Mouse (Mus musculus): Measurements from ENCODE around the gene Snx13. TPM values are rescaled to one million over a fixed set of nuclear protein-coding genes. Genes with fewer than 3 reads are reported as not detected.

Gene Snx13
- polyA plus RNA-seq, 1 experiment from 2014 or later: 22.2 TPM

DNA sequence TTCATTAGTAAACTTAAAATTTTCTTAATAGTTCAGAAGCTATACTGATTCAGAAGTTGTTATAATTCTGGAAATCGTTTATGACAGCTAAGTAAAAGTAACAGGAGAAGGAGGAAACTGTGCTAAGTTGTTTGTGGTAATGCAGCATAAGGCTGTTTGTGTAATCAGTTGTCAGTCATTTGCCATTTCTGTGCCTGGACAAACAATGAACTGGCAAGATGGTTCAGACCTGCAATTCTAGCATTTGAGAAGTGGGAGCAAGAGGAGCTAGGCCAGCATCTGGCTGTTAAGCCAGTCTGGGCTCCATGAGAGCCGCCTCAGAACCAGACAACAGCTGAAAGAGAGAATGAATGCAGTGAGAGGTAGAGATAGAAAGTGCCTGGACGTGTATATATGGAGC lies 3.5 kb downstream of the Snx13 start:
- 77% methylated on average over 3 of the region's 3 CpGs for WGBS
- Histone ChIP-seq H3K4me1 (peaks cover 17% of the 10 kb centered on the region), H3K9ac (replicated peaks) (no peak overlapping the region), H3K27me3 (no peaks in the 10 kb centered on the region), H3K4me3 (no peak overlapping the region), H3K4me2 (replicated peaks) (no peak overlapping the region), H3K36me3 (no peaks in the 10 kb centered on the region), H3K27ac (replicated peaks) (no peak overlapping the region), H3K9me3 (no peaks in the 10 kb centered on the region)
- ATAC-seq (ENCODE audit: low FRiP score, low read depth): no peak

DNA sequence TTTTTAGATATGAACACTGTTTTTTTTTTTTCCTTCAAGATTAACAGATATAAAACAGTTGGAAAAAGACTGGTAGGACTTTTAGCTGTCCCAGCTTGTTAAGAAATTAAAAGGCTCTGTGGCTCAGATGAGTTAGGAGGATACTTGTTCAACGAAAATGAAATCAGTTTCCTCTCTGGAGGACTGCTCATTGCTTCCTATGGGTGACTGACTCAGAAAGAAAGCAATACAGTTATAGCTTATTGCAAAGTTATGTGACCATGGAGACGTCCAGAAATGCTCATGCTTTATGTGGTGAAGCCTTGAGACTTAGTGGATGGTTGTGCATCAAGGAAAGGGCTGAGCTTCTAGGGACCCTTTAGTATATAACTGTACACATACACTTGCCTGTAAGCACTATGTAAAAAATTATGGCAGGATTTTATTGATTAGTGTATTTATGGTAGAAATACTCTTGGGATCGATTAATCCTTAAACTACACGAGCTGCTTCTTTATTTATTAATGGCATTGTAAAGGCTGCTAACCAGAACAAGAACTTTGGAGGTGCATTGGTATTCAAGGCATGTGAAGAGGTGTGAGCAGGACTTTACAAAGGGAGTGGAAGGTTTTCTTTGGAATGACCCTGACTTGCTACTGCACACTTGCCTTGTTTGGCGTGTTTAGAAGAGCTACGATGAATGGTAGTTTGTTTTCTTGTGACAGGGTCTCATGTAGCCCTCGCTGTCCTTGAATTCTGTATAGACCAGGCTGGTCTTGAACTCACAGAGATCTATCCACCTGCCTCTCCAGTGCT lies 4.2 kb downstream of the Snx13 start:
- Histone ChIP-seq H3K9ac (replicated peaks) (no peak overlapping the region), H3K4me1 (peaks cover 17% of the 10 kb centered on the region), H3K27me3 (no peaks in the 10 kb centered on the region), H3K9me3 (no peaks in the 10 kb centered on the region), H3K4me3 (no peak overlapping the region), H3K36me3 (no peaks in the 10 kb centered on the region), H3K4me2 (replicated peaks) (no peak overlapping the region), H3K27ac (replicated peaks) (no peak overlapping the region)
- 72% methylated on average over 7 of the region's 7 CpGs for WGBS
- ATAC-seq (ENCODE audit: low FRiP score, low read depth): no peak

- H3K4me3 ChIP-seq: no peak overlapping the region
- peaks cover 9% of the 10 kb centered on the region; the same call in 1 of the 2 replicates for H3K9me3 ChIP-seq
- peaks cover 8% of the 10 kb centered on the region; the same call in 1 of the 2 replicates for H3K4me1 ChIP-seq
- 94% methylated on average over 6 of the region's 6 CpGs for WGBS
- H3K27me3 ChIP-seq: no peaks in the 10 kb centered on the region
- H3K36me3 ChIP-seq: no peaks in the 10 kb centered on the region
- no peak overlapping the region for H3K4me2 ChIP-seq (replicated peaks)
- no peak overlapping the region for H3K27ac ChIP-seq (replicated peaks)
- no peak overlapping the region for H3K9ac ChIP-seq (replicated peaks)
- ATAC-seq (ENCODE audit: low FRiP score, low read depth): no peak
Measured at GRCm38 (mm10) chr12:35054420-35054819, 7.4 kb downstream of the Snx13 start.

DNA sequence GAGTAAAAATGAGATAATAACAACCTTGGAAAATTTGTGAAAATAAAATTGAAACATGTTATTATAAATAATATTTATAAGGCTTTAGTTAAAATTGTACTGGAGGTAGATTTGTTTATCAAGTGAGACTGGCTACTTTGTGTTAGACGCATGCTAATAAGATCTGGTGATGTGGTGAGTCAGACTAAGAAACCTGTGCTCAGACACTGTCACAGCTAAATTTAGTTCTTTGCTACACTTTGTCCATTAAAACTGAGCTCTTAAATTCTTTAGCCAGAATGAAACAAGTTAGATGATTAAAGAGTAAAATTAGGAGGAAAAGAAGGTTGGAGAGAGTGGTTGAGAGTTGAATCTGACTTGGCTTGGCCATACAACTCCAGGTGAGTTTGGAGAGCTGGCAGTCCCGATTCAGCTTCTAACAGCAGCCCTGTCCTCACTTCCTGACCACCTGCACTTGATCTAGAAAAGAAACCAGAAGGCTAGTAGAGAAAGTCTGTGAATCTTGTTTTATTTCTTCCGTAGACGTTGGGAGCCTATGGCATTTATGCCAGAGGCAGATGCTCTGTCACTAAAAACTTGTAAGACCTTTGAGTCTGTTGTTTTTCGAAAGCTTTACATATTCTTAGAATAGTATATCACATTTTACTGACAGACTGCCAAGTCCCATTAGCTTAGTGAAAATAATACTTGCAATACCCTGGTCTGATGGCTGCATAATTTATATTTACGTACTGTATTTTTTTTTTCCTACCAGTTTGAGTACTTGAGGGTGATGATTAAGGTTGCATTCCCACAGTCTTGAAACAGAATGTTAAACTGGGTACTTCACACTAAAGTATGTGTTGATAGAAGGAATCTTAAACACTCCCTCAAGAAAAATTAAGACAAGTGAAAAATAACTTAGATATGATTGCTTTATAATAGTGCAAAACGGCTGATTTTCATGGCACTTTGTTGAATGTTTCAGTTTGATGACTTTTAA lies 8.4 kb downstream of the Snx13 start:
- Histone ChIP-seq H3K4me2 (replicated peaks) (no peak overlapping the region), H3K4me1 (peaks cover 8% of the 10 kb centered on the region; the same call in 1 of the 2 replicates), H3K27me3 (no peaks in the 10 kb centered on the region), H3K4me3 (no peak overlapping the region), H3K9ac (replicated peaks) (no peak overlapping the region), H3K9me3 (peaks cover 9% of the 10 kb centered on the region; the same call in 1 of the 2 replicates), H3K36me3 (no peaks in the 10 kb centered on the region), H3K27ac (replicated peaks) (no peak overlapping the region)
- no peak for ATAC-seq (ENCODE audit: low FRiP score, low read depth)
- WGBS: 92% methylated on average over 7 of the region's 7 CpGs

DNA sequence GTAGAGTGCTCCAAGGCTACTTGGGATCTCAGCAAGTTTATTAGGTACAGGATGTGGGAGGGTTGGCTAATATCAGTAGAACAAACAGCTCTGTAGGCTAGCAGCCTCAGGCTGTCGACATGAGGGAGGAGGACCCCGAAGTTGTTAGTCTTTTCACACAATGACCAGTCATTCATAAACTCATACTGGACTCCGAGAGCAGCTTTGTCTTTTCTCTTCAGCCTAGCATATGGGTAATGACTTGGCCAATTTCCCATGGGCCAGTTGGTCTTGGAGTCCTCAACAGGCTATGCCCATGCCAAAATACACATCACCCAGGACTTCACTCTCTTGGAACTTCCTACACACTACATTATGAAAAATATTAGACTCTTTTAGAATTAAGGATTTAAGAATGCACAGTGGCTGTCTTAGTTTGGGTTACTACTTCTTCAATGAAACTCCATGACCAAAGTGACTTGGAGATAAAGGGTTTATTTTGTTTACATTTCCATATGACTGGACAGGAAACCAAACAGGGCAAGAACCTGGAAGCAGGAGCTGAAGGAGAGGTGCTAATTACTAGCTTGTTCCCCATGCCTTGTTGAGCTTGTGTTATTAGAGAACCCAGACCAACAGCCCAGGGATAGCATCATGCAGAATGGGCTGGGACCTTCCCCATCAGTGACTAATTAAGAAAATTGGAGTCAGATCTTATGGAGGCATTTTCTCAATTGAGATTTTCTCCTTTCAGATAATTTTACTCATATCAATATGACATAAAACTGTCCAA lies 16.9 kb downstream of the Snx13 start:
- H3K9me3 ChIP-seq: no peaks in the 10 kb centered on the region
- H3K4me1 ChIP-seq: no peaks in the 10 kb centered on the region
- 95% methylated on average over 3 of the region's 3 CpGs for WGBS
- H3K9ac ChIP-seq (replicated peaks): no peak overlapping the region
- no peak overlapping the region for H3K4me3 ChIP-seq
- no peak overlapping the region for H3K4me2 ChIP-seq (replicated peaks)
- H3K27ac ChIP-seq (replicated peaks): no peak overlapping the region
- no peaks in the 10 kb centered on the region for H3K36me3 ChIP-seq
- no peak for ATAC-seq (ENCODE audit: low FRiP score, low read depth)
- no peaks in the 10 kb centered on the region for H3K27me3 ChIP-seq

DNA sequence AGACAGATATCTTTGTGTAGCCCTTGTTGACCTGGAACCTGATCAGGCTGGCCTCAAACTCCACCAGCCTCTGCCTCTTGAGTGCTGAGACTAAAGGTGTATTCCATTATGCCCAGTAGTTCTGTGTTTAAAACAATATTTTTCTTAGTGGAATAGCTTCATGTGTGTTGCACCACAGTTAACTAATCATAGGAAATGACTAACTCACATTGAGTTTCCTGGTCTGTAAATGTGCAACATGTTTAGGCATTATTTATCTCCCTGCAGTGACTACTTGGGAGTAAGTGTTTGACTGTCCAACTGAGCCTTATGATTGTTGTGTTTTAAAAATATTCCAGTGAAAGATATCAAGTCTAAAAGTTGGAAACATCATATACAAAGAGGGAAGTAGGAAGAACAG lies 20.6 kb downstream of the Snx13 start:
- H3K4me2 ChIP-seq (replicated peaks): no peak overlapping the region
- no peaks in the 10 kb centered on the region for H3K4me1 ChIP-seq
- H3K36me3 ChIP-seq: no peaks in the 10 kb centered on the region
- H3K4me3 ChIP-seq: no peak overlapping the region
- H3K9me3 ChIP-seq: no peaks in the 10 kb centered on the region
- no peaks in the 10 kb centered on the region for H3K27me3 ChIP-seq
- no peak overlapping the region for H3K9ac ChIP-seq (replicated peaks)
- ATAC-seq (ENCODE audit: low FRiP score, low read depth): no peak
- no peak overlapping the region for H3K27ac ChIP-seq (replicated peaks)

DNA sequence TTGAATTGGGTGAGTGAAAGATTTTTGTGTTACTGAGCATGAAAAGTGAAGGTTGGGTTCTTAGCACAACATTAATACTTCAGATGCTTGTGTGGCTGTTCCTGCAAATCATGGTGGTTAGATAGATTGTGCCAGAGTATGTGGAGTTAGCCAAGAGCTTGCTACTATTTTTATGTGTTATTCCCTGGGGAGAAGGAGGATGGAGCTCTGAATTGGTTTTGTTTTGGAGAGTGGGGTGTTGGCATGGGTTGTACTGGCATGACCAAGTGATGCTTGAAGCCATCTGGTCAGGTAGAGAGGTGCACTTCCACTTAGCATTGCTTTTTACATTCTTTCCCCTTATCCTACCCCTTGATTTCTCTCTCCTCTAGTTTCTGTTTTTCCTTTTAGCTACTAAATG lies 24.4 kb downstream of the Snx13 start:
- H3K9me3 ChIP-seq: no peaks in the 10 kb centered on the region
- H3K9ac ChIP-seq (replicated peaks): no peak overlapping the region
- H3K4me1 ChIP-seq: no peaks in the 10 kb centered on the region
- no peak overlapping the region for H3K4me3 ChIP-seq
- H3K27me3 ChIP-seq: no peaks in the 10 kb centered on the region
- no peak overlapping the region for H3K27ac ChIP-seq (replicated peaks)
- ATAC-seq (ENCODE audit: low FRiP score, low read depth): no peak
- H3K4me2 ChIP-seq (replicated peaks): no peak overlapping the region
- no peaks in the 10 kb centered on the region for H3K36me3 ChIP-seq

GRCm38 (mm10) chr12:35072178-35072577 lies 25.2 kb downstream of the Snx13 start:
- no peaks in the 10 kb centered on the region for H3K4me1 ChIP-seq
- H3K4me3 ChIP-seq: no peak overlapping the region
- no peaks in the 10 kb centered on the region for H3K27me3 ChIP-seq
- no peaks in the 10 kb centered on the region for H3K9me3 ChIP-seq
- no peak overlapping the region for H3K9ac ChIP-seq (replicated peaks)
- no peak overlapping the region for H3K27ac ChIP-seq (replicated peaks)
- no peak overlapping the region for H3K4me2 ChIP-seq (replicated peaks)
- ATAC-seq (ENCODE audit: low FRiP score, low read depth): no peak
- H3K36me3 ChIP-seq: no peaks in the 10 kb centered on the region

DNA sequence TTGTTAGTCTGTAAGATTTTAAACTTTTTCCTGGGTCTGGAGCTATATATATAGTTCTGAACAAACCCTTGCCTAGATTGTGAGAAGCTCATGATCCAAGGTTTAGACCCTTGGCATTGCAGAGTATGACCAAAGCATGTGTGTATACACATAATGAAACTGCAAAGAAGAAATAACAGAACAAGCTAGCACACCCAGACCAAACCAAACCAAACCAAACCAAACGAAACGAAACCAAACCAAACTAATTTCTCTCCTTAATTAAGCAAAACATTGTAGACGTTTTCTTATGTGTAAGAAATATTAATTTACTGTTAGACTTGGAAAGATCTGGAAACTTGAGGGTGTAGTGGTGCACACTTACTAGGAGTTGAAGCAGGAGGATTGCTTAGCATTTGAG lies 29.0 kb downstream of the Snx13 start:
- H3K4me1 ChIP-seq: no peaks in the 10 kb centered on the region
- H3K9ac ChIP-seq (replicated peaks): no peak overlapping the region
- no peaks in the 10 kb centered on the region for H3K9me3 ChIP-seq
- H3K27me3 ChIP-seq: no peaks in the 10 kb centered on the region
- no peak overlapping the region for H3K4me2 ChIP-seq (replicated peaks)
- H3K27ac ChIP-seq (replicated peaks): no peak overlapping the region
- H3K4me3 ChIP-seq: no peak overlapping the region
- ATAC-seq (ENCODE audit: low FRiP score, low read depth): no peak
- no peaks in the 10 kb centered on the region for H3K36me3 ChIP-seq
- WGBS: 87% methylated on average over 3 of the region's 3 CpGs

GRCm38 (mm10) chr12:35123549-35123948 lies 76.6 kb downstream of the Snx13 start:
- Histone ChIP-seq H3K9ac (replicated peaks) (no peak overlapping the region), H3K4me2 (replicated peaks) (no peak overlapping the region), H3K27me3 (no peaks in the 10 kb centered on the region), H3K27ac (replicated peaks) (no peak overlapping the region), H3K9me3 (no peaks in the 10 kb centered on the region), H3K4me3 (no peak overlapping the region), H3K4me1 (no peaks in the 10 kb centered on the region), H3K36me3 (peaks cover 5% of the 10 kb centered on the region; the same call in 1 of the 2 replicates)
- no peak for ATAC-seq (ENCODE audit: low FRiP score, low read depth)
- WGBS: 93% methylated on average over 3 of the region's 3 CpGs

DNA sequence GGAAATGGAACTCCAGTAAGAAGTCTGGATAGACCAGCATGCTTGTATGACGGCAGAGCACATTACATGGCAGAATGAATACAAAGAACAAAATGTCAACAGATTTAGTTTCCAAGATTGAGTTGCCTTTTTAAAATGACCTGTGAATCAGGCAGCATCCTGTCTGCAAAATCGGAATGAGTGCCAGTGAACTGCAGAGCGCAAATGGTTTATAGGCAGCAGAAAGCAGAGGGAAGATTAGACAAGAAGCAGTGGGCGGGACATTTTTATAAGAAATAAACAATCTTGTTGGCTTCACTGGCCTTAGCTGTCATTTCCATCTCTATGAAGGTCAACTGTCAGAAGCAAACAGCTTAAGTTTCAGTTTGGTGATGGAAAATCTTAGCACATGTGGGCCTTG lies 106.2 kb downstream of the Snx13 start:
- Histone ChIP-seq H3K27me3 (no peaks in the 10 kb centered on the region), H3K27ac (replicated peaks) (no peak overlapping the region), H3K9ac (replicated peaks) (no peak overlapping the region), H3K4me1 (no peaks in the 10 kb centered on the region), H3K4me2 (replicated peaks) (no peak overlapping the region), H3K9me3 (no peaks in the 10 kb centered on the region), H3K4me3 (no peak overlapping the region), H3K36me3 (no peaks in the 10 kb centered on the region; the same call in 1 of the 2 replicates)
- 86% methylated on average over 4 of the region's 4 CpGs for WGBS
- no peak for ATAC-seq (ENCODE audit: low FRiP score, low read depth)

DNA sequence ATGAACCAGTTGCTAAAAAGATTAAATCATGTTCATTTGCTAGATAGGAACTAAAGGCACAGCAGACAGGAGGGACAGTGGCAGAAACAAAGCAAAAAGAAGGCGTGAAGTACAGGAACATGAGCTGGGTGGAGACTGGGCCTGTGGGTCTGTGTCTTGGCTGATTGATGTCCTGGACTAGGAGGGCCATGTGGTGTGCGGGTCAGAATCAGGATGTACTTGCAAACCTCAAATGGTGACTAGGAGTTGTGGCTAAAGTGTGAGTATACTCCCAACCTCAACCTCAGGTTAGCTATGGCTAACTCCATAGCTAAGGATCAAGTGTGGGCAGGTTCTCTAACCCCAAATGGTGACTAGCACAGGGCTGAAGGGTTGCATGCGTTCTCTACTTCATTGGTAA lies 107.2 kb downstream of the Snx13 start:
- no peaks in the 10 kb centered on the region for H3K9me3 ChIP-seq
- no peaks in the 10 kb centered on the region for H3K36me3 ChIP-seq
- no peaks in the 10 kb centered on the region for H3K27me3 ChIP-seq
- 80% methylated on average over 3 of the region's 3 CpGs for WGBS
- no peak overlapping the region for H3K4me3 ChIP-seq
- no peaks in the 10 kb centered on the region for H3K4me1 ChIP-seq
- H3K4me2 ChIP-seq (replicated peaks): no peak overlapping the region
- ATAC-seq (ENCODE audit: low FRiP score, low read depth): no peak
- no peak overlapping the region for H3K27ac ChIP-seq (replicated peaks)
- no peak overlapping the region for H3K9ac ChIP-seq (replicated peaks)
